Mouse (Mus musculus) intestine, embryonic 14.5 days (tissue): ENCODE measurements around the gene Abi3bp. TPM values are rescaled to one million over a fixed set of nuclear protein-coding genes. Genes with fewer than 3 reads are reported as not detected.

ENCODE experiments used
- ATAC-seq: fragments of 200-750 bp; cut with Nextera tagmentation; replicated peaks from 2 replicates; pipeline ENCODE4 v1.8.0; 2017; ENCODE audit warnings: low read depth, moderate number of reproducible peaks, moderate TSS enrichment, moderate library complexity; ENCODE audit not compliant: low FRiP score, low TSS enrichment
- DNase-seq: peaks from one replicate; pipeline ENCODE4 v3.0.0-alpha.2; 2018; ENCODE audit warnings: low spot score
- H3K27ac ChIP-seq: fragments of 300-500 bp; sonication (generic); 2 replicates; pipeline ENCODE4 v1.5.1; 2014; ENCODE audit warnings: low read depth, mild to moderate bottlenecking, control low read depth
- H3K27me3 ChIP-seq: fragments of 300-500 bp; sonication (generic); replicated peaks from 2 replicates; pipeline ENCODE4 v1.6.1; 2014; ENCODE audit warnings: low read length, control low read depth; ENCODE audit not compliant: control insufficient read depth, insufficient read depth
- H3K36me3 ChIP-seq: fragments of 300-500 bp; sonication (generic); 2 replicates; pipeline ENCODE4 v1.6.1; 2014; ENCODE audit warnings: low read length, control low read depth; ENCODE audit not compliant: control insufficient read depth, insufficient read depth
- H3K4me1 ChIP-seq: fragments of 300-500 bp; sonication (generic); replicated peaks from 2 replicates; pipeline ENCODE4 v1.6.1; 2014; ENCODE audit warnings: low read length, control low read depth, mixed read lengths; ENCODE audit not compliant: control insufficient read depth, insufficient read depth
- H3K4me2 ChIP-seq: fragments of 300-500 bp; sonication (generic); 2 replicates; pipeline ENCODE4 v1.6.1; 2014; ENCODE audit warnings: low read length
- H3K4me3 ChIP-seq: fragments of 300-500 bp; sonication (generic); 2 replicates; pipeline ENCODE4 v1.5.1; 2014; ENCODE audit warnings: low read depth, low read length, control low read depth, mixed read lengths
- H3K9ac ChIP-seq: fragments of 300-500 bp; sonication (generic); 2 replicates; pipeline ENCODE4 v1.6.1; 2014; ENCODE audit warnings: mild to moderate bottlenecking, low read length
- H3K9me3 ChIP-seq: fragments of 300-500 bp; sonication (generic); 2 replicates; pipeline ENCODE4 v1.6.1; 2016; ENCODE audit warnings: low read length, control low read depth; ENCODE audit not compliant: control insufficient read depth
- WGBS: fragments of 180-500 bp; shearing (Covaris S2); extraction: QIAGEN DNeasy Blood & Tissue Kit; methylation state at CpG from one replicate; pipeline ENCODE4 v1.1.7; 2014; 5-methylcytosine and 5-hydroxymethylcytosine counted together
- polyA plus RNA-seq: library from polyadenylated mRNA; unstranded; fragments of >200 nt; fragmentation: Nextera tagmentation; extraction: Ambion mirVana; gene quantifications from 2 replicates; pipeline ENCODE4 v1.2.1, GENCODE M21; 2014

Abi3bp gene
- polyA plus RNA-seq, 1 experiment from 2014 or later, result 12.9 TPM

DNA sequence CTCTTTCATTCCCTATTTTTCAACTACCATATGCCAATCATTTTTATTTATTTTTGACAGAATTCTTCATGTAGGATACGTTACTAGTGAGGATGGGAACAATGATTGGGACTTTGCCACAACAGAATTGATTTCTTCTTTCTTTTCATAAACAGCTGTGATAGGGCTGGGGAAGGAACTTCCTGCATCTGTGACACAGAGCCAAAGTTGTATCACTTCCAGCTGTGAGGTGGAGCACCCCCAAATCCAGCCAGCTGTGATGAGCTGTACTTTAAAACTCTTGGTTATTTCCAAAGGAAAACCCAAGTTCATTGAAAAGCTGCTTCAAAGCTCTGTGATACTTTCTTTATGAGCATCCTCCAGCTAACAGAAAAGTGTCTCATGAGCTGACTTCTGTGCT is 101.9 kb downstream of the Abi3bp start:
- H3K27me3 ChIP-seq, result no peaks in the 10 kb centered on the region
- H3K36me3 ChIP-seq, result no peaks in the 10 kb centered on the region
- no peak for ATAC-seq
- no peak overlapping the region for H3K9ac ChIP-seq
- DNase-seq, result no peak
- no peaks in the 10 kb centered on the region for H3K9me3 ChIP-seq
- no peak overlapping the region for H3K4me2 ChIP-seq
- H3K27ac ChIP-seq, result no peak overlapping the region
- WGBS, result 76% methylated on average over 1 of the region's 1 CpGs
- no peak overlapping the region for H3K4me3 ChIP-seq
- no peaks in the 10 kb centered on the region for H3K4me1 ChIP-seq

DNA sequence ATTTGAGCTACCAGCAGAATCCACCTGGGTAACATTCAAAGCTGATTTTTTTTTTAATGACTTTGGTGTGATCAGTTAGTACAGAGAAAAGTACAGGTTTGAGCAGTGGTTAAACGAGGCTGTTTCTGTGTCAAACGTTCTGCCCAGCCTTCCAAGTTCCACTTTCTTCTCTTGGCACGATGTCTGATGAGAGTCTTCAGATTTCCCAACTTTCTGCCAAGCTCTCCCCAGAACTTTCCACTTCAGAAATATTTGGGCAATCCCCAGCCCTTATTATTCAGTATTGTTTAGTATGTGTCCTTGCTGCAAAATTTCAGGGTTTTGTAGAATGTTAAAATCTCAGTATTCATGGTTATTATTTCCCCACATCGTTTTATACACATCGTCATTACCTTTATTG is 115.9 kb downstream of the Abi3bp start:
- H3K36me3 ChIP-seq, result no peaks in the 10 kb centered on the region
- H3K4me2 ChIP-seq, result no peak overlapping the region
- DNase-seq (no peak), ATAC-seq (no peak)
- H3K4me1 ChIP-seq, result no peaks in the 10 kb centered on the region
- 82% methylated on average over 5 of the region's 5 CpGs for WGBS
- H3K27ac ChIP-seq, result no peak overlapping the region
- H3K9ac ChIP-seq, result no peak overlapping the region
- H3K27me3 ChIP-seq, result no peaks in the 10 kb centered on the region
- no peaks in the 10 kb centered on the region for H3K9me3 ChIP-seq
- no peak overlapping the region for H3K4me3 ChIP-seq

DNA sequence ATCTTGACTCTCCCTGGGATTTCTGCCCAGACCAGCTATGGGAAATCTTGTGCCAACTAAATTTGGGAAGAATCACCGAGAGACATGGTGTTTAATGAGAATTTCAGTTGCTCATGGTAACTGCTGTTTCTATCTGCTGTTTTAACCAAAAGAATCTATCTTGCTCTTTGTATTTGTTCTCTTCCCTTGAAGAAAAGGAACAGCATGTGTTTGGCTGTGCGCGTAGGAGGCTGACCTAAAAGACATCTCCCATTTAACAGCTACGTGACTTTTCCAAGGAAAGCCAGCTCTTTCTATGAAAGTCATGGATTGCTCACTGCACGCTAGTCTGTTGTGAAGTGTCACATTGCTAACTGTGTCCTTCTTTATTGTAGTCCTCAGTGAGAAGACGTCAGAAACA is 117.2 kb downstream of the Abi3bp start:
- Histone ChIP-seq H3K4me3 (no peak overlapping the region), H3K27me3 (no peaks in the 10 kb centered on the region), H3K9me3 (no peaks in the 10 kb centered on the region), H3K4me1 (no peaks in the 10 kb centered on the region), H3K9ac (no peak overlapping the region), H3K36me3 (no peaks in the 10 kb centered on the region), H3K4me2 (no peak overlapping the region), H3K27ac (no peak overlapping the region)
- DNase-seq (no peak), ATAC-seq (no peak)
- WGBS, result 93% methylated on average over 6 of the region's 6 CpGs

DNA sequence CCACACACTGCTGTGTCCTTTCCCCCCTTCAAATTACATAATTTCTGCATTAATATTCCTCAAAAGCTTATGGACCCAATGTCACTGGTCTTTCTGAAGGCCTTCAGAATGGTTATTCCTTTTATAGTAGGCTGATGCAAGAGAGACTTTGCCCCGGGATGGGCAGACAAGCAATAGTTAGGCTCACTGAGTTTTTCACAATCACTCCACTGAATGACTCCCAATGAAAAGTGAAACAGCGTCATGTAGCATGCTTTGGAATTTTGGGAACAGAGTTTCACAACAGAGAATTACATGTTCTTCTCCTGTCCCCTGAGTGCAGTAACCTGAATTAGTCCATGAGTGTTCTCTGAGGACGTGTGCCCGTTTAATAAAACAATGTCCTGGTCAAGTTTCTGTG is 120.7 kb downstream of the Abi3bp start:
- Histone ChIP-seq H3K9me3 (no peaks in the 10 kb centered on the region), H3K4me3 (no peak overlapping the region), H3K27me3 (no peaks in the 10 kb centered on the region), H3K4me1 (no peaks in the 10 kb centered on the region), H3K27ac (no peak overlapping the region), H3K36me3 (no peaks in the 10 kb centered on the region), H3K9ac (no peak overlapping the region), H3K4me2 (no peak overlapping the region)
- DNase-seq (no peak), ATAC-seq (no peak)
- 96% methylated on average over 4 of the region's 4 CpGs for WGBS

DNA sequence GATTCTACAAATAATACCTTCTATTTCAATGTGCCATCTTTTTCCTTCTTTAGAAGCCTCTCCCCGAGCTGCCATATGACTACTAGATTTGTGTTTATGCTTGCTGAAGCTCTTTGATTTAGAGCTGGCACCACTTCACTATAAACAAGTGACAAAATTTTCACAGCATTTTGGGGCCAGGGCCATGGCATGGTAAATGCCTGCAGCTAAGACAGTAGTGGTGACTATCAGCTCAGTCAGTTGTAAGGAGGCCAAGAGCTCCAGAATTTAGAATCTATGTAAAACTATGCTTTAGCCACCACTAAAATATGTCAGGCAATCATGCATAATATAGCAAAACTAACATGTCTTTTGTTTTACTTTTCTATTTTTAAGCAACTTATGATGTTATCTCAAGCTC is 124.7 kb downstream of the Abi3bp start:
- 77% methylated on average over 1 of the region's 1 CpGs for WGBS
- no peak for ATAC-seq
- Histone ChIP-seq H3K4me1 (no peaks in the 10 kb centered on the region), H3K4me2 (no peak overlapping the region), H3K9ac (no peak overlapping the region), H3K36me3 (no peaks in the 10 kb centered on the region), H3K4me3 (no peak overlapping the region), H3K27me3 (no peaks in the 10 kb centered on the region), H3K9me3 (no peaks in the 10 kb centered on the region), H3K27ac (no peak overlapping the region)
- DNase-seq, result no peak

DNA sequence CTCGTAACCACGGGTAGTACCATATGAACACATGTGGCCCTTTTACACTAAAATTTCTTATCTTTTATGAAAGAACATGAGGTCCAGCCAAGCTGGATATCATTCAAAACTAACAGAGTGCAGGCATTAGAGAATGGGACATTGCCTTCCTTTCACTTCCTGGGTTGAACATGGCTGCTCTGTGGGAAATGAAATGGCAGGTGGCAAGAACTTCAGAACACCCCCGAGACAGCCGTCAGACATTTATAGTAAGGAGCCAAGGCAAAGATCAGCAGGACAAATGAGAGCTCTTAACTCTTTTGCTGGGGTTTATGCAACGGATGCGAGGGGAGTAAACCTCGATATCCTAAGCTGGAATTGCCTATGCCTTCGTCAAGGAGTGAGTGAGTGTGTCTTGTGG is 132.9 kb downstream of the Abi3bp start:
- Histone ChIP-seq H3K4me3 (no peak overlapping the region), H3K4me1 (no peaks in the 10 kb centered on the region), H3K4me2 (no peak overlapping the region), H3K36me3 (no peaks in the 10 kb centered on the region), H3K27ac (no peak overlapping the region), H3K27me3 (no peaks in the 10 kb centered on the region), H3K9me3 (no peaks in the 10 kb centered on the region), H3K9ac (no peak overlapping the region)
- DNase-seq (no peak), ATAC-seq (no peak)
- 75% methylated on average over 8 of the region's 8 CpGs for WGBS

DNA sequence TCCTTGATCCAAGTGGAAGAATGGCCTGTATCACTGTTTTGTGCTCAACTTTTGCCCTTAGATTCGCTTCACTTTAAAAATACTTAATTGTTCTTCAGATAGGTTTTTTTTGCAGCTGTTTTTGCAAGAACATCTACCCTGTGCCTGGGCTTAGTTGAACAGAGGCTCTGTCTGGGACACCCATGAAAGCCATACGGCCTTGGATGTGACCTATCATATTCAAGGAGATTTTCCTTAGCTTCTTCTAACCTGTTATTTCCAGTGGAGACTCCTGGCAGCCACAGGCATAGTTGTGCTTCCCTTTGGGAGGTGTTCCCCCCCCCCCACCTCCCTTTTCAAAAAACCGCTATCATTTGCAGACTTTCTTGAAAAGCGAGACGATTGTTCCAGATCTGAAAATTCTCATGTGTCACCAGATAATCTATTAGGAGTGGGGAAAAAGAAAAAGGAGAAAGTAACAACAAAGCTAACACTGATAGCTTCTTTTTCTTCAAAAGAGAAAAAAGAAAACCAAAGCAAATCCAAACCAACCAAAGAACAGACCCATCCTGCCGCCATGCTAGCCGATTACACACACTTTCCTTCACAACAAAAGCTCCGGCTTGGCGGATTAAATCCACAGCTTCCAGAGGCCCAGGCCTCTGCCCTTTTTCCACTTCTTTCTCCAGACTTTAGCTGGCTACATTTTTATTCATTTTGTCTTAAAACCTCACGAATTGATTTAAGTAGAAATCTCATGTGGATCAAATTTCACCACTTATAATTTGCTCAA is 133.6 kb downstream of the Abi3bp start:
- H3K27ac ChIP-seq, result no peak overlapping the region
- H3K4me1 ChIP-seq, result no peaks in the 10 kb centered on the region
- no peaks in the 10 kb centered on the region for H3K36me3 ChIP-seq
- no peak for DNase-seq
- H3K4me3 ChIP-seq, result no peak overlapping the region
- no peak overlapping the region for H3K9ac ChIP-seq
- H3K4me2 ChIP-seq, result no peak overlapping the region
- 79% methylated on average over 10 of the region's 10 CpGs for WGBS
- ATAC-seq, result no peak
- no peaks in the 10 kb centered on the region for H3K9me3 ChIP-seq
- no peaks in the 10 kb centered on the region for H3K27me3 ChIP-seq

DNA sequence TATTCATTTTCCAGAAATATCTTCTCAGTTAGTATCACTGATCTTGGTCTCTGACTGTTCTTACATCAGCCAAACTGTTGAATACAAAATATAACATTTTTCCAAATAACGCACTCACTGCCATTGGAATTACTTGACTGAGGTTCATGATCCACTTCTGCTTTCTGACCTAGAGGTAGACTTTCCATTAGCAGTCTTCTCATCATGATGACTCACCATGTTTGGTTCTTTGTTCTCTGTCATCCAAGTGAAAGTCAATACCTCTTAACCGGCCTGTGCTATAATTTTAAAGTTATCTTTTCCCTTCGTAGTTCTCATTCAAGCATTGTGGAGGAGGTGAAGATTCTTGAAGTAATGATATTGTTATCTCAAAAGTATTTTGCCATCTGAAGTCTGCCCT is 160.9 kb downstream of the Abi3bp start:
- ATAC-seq (no peak), DNase-seq (no peak)
- Histone ChIP-seq H3K4me3 (no peak overlapping the region), H3K4me1 (no peaks in the 10 kb centered on the region), H3K9ac (no peak overlapping the region), H3K36me3 (no peaks in the 10 kb centered on the region), H3K27ac (no peak overlapping the region), H3K9me3 (no peaks in the 10 kb centered on the region), H3K27me3 (no peaks in the 10 kb centered on the region), H3K4me2 (no peak overlapping the region)
- WGBS, result 90% methylated on average over 3 of the region's 3 CpGs

DNA sequence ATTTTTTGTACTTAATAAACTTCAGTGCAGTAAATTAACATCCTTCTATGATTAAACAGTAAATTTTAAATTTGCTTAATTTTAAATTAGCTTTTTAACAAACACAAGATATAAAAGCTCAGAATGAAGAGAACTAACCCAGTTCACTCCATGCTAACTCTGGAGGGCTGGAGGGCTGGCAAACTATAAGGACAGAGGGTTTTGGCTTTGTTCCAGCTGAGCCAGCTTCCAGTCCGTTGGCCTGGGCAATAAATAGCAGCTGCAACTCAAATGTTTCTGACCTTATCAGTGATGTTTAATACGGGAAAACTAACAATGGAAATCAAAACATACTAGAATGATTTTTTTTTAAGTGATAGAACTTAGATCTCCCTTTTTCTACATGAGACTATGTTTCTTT is 167.6 kb downstream of the Abi3bp start:
- H3K27me3 ChIP-seq, result no peaks in the 10 kb centered on the region
- H3K36me3 ChIP-seq, result no peaks in the 10 kb centered on the region
- no peaks in the 10 kb centered on the region for H3K9me3 ChIP-seq
- DNase-seq (no peak), ATAC-seq (no peak)
- no peak overlapping the region for H3K9ac ChIP-seq
- H3K4me3 ChIP-seq, result no peak overlapping the region
- 12% methylated on average over 2 of the region's 2 CpGs for WGBS
- H3K27ac ChIP-seq, result no peak overlapping the region
- no peak overlapping the region for H3K4me2 ChIP-seq
- no peaks in the 10 kb centered on the region for H3K4me1 ChIP-seq
